Mouse (Mus musculus) monocyte, adult 59 days (primary cell): ENCODE results near the gene Anxa8. TPM values are rescaled to one million over a fixed set of nuclear protein-coding genes. Genes with fewer than 3 reads are reported as not detected.

Experiments used
- total RNA-seq, 2 experiments: library from RNA; stranded (reverse); gene quantifications; one replicate each; pipeline ENCODE4 v1.2.4; 2023

Anxa8 gene
- total RNA-seq = not detected

GRCm38 (mm10) chr14:34085731-34086130 is at the start of gene Anxa8:
TSS of gene Anxa8 (plus strand) at chr14:34085981.

DNA sequence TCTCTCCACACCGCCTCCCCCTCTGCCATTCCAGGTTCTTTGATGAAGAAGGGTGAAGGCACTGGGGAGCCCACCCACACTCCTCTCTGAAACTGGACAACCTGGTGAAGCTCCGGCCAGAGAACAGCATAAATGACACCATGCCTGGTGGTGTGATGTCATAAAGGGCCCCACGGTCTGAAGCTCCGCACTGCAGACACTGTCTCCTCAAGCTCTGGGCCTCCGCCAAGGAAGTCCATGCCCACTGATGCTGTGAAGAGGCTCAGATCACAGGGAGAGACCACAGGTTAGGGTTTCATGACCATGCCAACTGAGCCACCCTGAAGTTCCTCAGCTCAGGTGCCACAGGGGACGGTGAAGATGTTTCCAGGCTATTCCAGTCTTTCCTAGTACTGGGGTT is 33.3 kb upstream of the Anxa8 start, which contains the start of gene Antxrl:
TSS of gene Antxrl (plus strand) at position 192 of the 400 bp plus-strand sequence.

GRCm38 (mm10) chr14:34102601-34103000 is 16.8 kb downstream of the Anxa8 start, which contains the start of gene A630023A22Rik:
TSS of gene A630023A22Rik (minus strand) at chr14:34102754.

Other genes with a start within 250 kb of the Anxa8 start
- not detected for gene Gdf10, start 162.4 kb upstream of the Anxa8 start, total RNA-seq
- not detected for gene Gdf2, start 144.9 kb upstream of the Anxa8 start, total RNA-seq
- gene Rbp3, start 132.0 kb upstream of the Anxa8 start, total RNA-seq = not detected
- gene Zfp488, start 107.2 kb upstream of the Anxa8 start, total RNA-seq = under 1 TPM; 0.15 to 0.26 TPM
- gene Gm30083, start 70.8 kb upstream of the Anxa8 start, total RNA-seq = not detected
- gene Gm5460, start 69.2 kb upstream of the Anxa8 start, total RNA-seq = not detected
- not detected for gene Antxrl, start 33.3 kb upstream of the Anxa8 start, total RNA-seq
- gene A630023A22Rik, start 16.8 kb downstream of the Anxa8 start, total RNA-seq = not detected
- not detected for gene Npy4r, start 66.5 kb downstream of the Anxa8 start, total RNA-seq
- gene Gprin2, start 115.7 kb downstream of the Anxa8 start, total RNA-seq = not detected
- gene Syt15, start 133.6 kb downstream of the Anxa8 start, total RNA-seq = not detected
- gene Shld2, start 224.5 kb downstream of the Anxa8 start, total RNA-seq = 10 to 100 TPM; 21.0 to 25.4 TPM
- 100 to 1,000 TPM; 450 to 465 TPM for gene Glud1, start 224.7 kb downstream of the Anxa8 start, total RNA-seq